Mouse (Mus musculus): ENCODE results near the gene Eif3c.

DNA sequence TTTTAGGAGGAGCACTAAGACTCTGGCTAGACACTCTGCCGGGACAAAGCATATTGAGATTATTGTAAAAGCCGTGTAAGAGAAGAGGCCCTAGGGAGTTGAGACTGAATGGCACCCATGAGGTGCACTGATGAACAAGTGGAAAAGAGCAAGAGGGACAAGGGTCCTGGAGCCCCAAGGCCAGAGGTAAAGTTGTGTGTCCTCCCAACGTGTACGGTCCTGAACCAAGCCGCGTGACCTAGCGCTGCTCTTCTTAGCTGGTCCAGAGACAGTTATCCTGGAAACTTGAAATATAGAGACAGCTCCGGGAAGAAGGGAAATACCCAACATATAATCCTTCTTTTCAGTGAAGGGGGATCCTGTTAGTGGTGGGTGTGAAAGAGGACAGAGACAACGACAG, 29.7 kb downstream of the Eif3c start:
- no peak for TF ChIP-seq CTCF (IDR thresholded peaks at IDR 0.05; ENCODE audit: control insufficient read depth, insufficient read depth, insufficient replicate concordance, low read depth, low read length)
- TF ChIP-seq POLR2A (IDR thresholded peaks at IDR 0.05; ENCODE audit: control insufficient read depth, low read depth, low read length), result no peak

All from testis, adult 2 months (tissue).